Mouse (Mus musculus): ENCODE measurements at regions not wholly inside any gene's neighbourhood (a gene's known extent, or its start where the extent isn't known, plus 50 kb on each side); places are given as distances from the start of the nearest gene placed in this dataset.

GRCm38 (mm10) chr4:8383162-8383561 lies 144.3 kb upstream of the Car8 start:
- H3K4me1 ChIP-seq (replicated peaks; ENCODE audit: low read depth, low read length), result no peaks in the 10 kb centered on the region; the same call in 1 of the 2 replicates
- H3K4me3 ChIP-seq (replicated peaks; ENCODE audit: low read length), result no peak overlapping the region
- TF ChIP-seq NANOG (IDR thresholded peaks at IDR 0.05; ENCODE audit: borderline replicate concordance, low read length) (no peak), POU5F1 (IDR thresholded peaks at IDR 0.05; ENCODE audit: borderline replicate concordance, low read length) (no peak), CTCF (conservative IDR thresholded peaks at IDR 0.05; ENCODE audit: low read length) (no peak)
- H3K36me3 ChIP-seq (ENCODE audit: insufficient read depth, low read length), result no peaks in the 10 kb centered on the region
- no peaks in the 10 kb centered on the region for H3K27me3 ChIP-seq (ENCODE audit: insufficient read depth, low read length)
- H3K9me3 ChIP-seq (ENCODE audit: low read length), result no peaks in the 10 kb centered on the region

- Histone ChIP-seq H3K36me3 (ENCODE audit: insufficient read depth, low read length) (no peaks in the 10 kb centered on the region), H3K27me3 (ENCODE audit: insufficient read depth, low read length) (no peaks in the 10 kb centered on the region), H3K4me3 (replicated peaks; ENCODE audit: low read length) (no peak overlapping the region), H3K4me1 (replicated peaks; ENCODE audit: low read depth, low read length) (no peaks in the 10 kb centered on the region; the same call in 1 of the 2 replicates), H3K9me3 (ENCODE audit: low read length) (0 out of 2 replicates have a peak, but pooled peaks cover 3% of the 10 kb centered on the region)
- TF ChIP-seq NANOG (IDR thresholded peaks at IDR 0.05; ENCODE audit: borderline replicate concordance, low read length) (no peak), POU5F1 (IDR thresholded peaks at IDR 0.05; ENCODE audit: borderline replicate concordance, low read length) (no peak), CTCF (conservative IDR thresholded peaks at IDR 0.05; ENCODE audit: low read length) (no peak)
Observed at GRCm38 (mm10) chr4:8382125-8382417, 143.2 kb upstream of the Car8 start.

- no peak for TF ChIP-seq NANOG (IDR thresholded peaks at IDR 0.05; ENCODE audit: borderline replicate concordance, low read length)
- no peak for TF ChIP-seq POU5F1 (IDR thresholded peaks at IDR 0.05; ENCODE audit: borderline replicate concordance, low read length)
- no peak for TF ChIP-seq CTCF (conservative IDR thresholded peaks at IDR 0.05; ENCODE audit: low read length)
- Histone ChIP-seq H3K9me3 (ENCODE audit: low read length) (peaks cover 7% of the 10 kb centered on the region), H3K27me3 (ENCODE audit: insufficient read depth, low read length) (no peaks in the 10 kb centered on the region), H3K4me3 (replicated peaks; ENCODE audit: low read length) (no peak overlapping the region), H3K4me1 (replicated peaks; ENCODE audit: low read depth, low read length) (no peaks in the 10 kb centered on the region; the same call in 1 of the 2 replicates), H3K36me3 (ENCODE audit: insufficient read depth, low read length) (no peaks in the 10 kb centered on the region)
Observed at GRCm38 (mm10) chr4:8381408-8382124, 142.7 kb upstream of the Car8 start.

GRCm38 (mm10) chr4:8380711-8381338 lies 142.0 kb upstream of the Car8 start:
- TF ChIP-seq NANOG (IDR thresholded peaks at IDR 0.05; ENCODE audit: borderline replicate concordance, low read length), result no peak
- TF ChIP-seq POU5F1 (IDR thresholded peaks at IDR 0.05; ENCODE audit: borderline replicate concordance, low read length), result no peak
- TF ChIP-seq CTCF (conservative IDR thresholded peaks at IDR 0.05; ENCODE audit: low read length), result peak; percentile 50
- Histone ChIP-seq H3K4me1 (replicated peaks; ENCODE audit: low read depth, low read length) (no peaks in the 10 kb centered on the region; the same call in 1 of the 2 replicates), H3K4me3 (replicated peaks; ENCODE audit: low read length) (no peak overlapping the region), H3K36me3 (ENCODE audit: insufficient read depth, low read length) (no peaks in the 10 kb centered on the region), H3K27me3 (ENCODE audit: insufficient read depth, low read length) (no peaks in the 10 kb centered on the region), H3K9me3 (ENCODE audit: low read length) (peaks cover 12% of the 10 kb centered on the region)

- no peaks in the 10 kb centered on the region for H3K27me3 ChIP-seq (ENCODE audit: insufficient read depth, low read length)
- no peaks in the 10 kb centered on the region for H3K4me1 ChIP-seq (replicated peaks; ENCODE audit: low read depth, low read length)
- peaks cover 12% of the 10 kb centered on the region for H3K9me3 ChIP-seq (ENCODE audit: low read length)
- no peak for TF ChIP-seq CTCF (conservative IDR thresholded peaks at IDR 0.05; ENCODE audit: low read length)
- TF ChIP-seq NANOG (IDR thresholded peaks at IDR 0.05; ENCODE audit: borderline replicate concordance, low read length), result no peak
- no peaks in the 10 kb centered on the region for H3K36me3 ChIP-seq (ENCODE audit: insufficient read depth, low read length)
- no peak overlapping the region for H3K4me3 ChIP-seq (replicated peaks; ENCODE audit: low read length)
Observed at GRCm38 (mm10) chr4:8374737-8375489, 136.1 kb upstream of the Car8 start.

GRCm38 (mm10) chr4:8374061-8374460 lies 135.2 kb upstream of the Car8 start:
- no peak for TF ChIP-seq CTCF (conservative IDR thresholded peaks at IDR 0.05; ENCODE audit: low read length)
- TF ChIP-seq NANOG (IDR thresholded peaks at IDR 0.05; ENCODE audit: borderline replicate concordance, low read length), result no peak
- no peak for TF ChIP-seq POU5F1 (IDR thresholded peaks at IDR 0.05; ENCODE audit: borderline replicate concordance, low read length)
- H3K4me3 ChIP-seq (replicated peaks; ENCODE audit: low read length), result no peak overlapping the region
- no peaks in the 10 kb centered on the region for H3K4me1 ChIP-seq (replicated peaks; ENCODE audit: low read depth, low read length)
- H3K36me3 ChIP-seq (ENCODE audit: insufficient read depth, low read length), result no peaks in the 10 kb centered on the region
- no peaks in the 10 kb centered on the region for H3K27me3 ChIP-seq (ENCODE audit: insufficient read depth, low read length)
- peaks cover 12% of the 10 kb centered on the region for H3K9me3 ChIP-seq (ENCODE audit: low read length)

GRCm38 (mm10) chr4:8372069-8372468 lies 133.2 kb upstream of the Car8 start:
- Histone ChIP-seq H3K4me3 (replicated peaks; ENCODE audit: low read length) (no peak overlapping the region), H3K36me3 (ENCODE audit: insufficient read depth, low read length) (no peaks in the 10 kb centered on the region), H3K9me3 (ENCODE audit: low read length) (peaks cover 9% of the 10 kb centered on the region), H3K27me3 (ENCODE audit: insufficient read depth, low read length) (no peaks in the 10 kb centered on the region), H3K4me1 (replicated peaks; ENCODE audit: low read depth, low read length) (peaks cover 3% of the 10 kb centered on the region)
- TF ChIP-seq POU5F1 (IDR thresholded peaks at IDR 0.05; ENCODE audit: borderline replicate concordance, low read length) (no peak), CTCF (conservative IDR thresholded peaks at IDR 0.05; ENCODE audit: low read length) (peak; percentile 38)

- Histone ChIP-seq H3K36me3 (ENCODE audit: insufficient read depth, low read length) (no peaks in the 10 kb centered on the region), H3K4me1 (replicated peaks; ENCODE audit: low read depth, low read length) (peaks cover 3% of the 10 kb centered on the region), H3K27me3 (ENCODE audit: insufficient read depth, low read length) (no peaks in the 10 kb centered on the region), H3K4me3 (replicated peaks; ENCODE audit: low read length) (no peak overlapping the region), H3K9me3 (ENCODE audit: low read length) (no peaks in the 10 kb centered on the region)
- no peak for TF ChIP-seq NANOG (IDR thresholded peaks at IDR 0.05; ENCODE audit: borderline replicate concordance, low read length)
- no peak for TF ChIP-seq CTCF (conservative IDR thresholded peaks at IDR 0.05; ENCODE audit: low read length)
- no peak for TF ChIP-seq POU5F1 (IDR thresholded peaks at IDR 0.05; ENCODE audit: borderline replicate concordance, low read length)
Observed at GRCm38 (mm10) chr4:8370786-8371185, 131.9 kb upstream of the Car8 start.
